ENCODE assay signal across 8 mouse cellular contexts in genomic region chr8:70905831-70906736, GRCm38 (mm10). TPM values are rescaled to one million over a fixed set of nuclear protein-coding genes. Genes with fewer than 3 reads are reported as not detected.
DNase-seq lines count a peak whose midpoint lies in the region; ATAC-seq and TF ChIP-seq lines count a peak whose summit lies in the region.

Gene Map1s (plus strand): TSS chr8:70905932.

- no peaks in the 10 kb centered on the region for H3K36me3 ChIP-seq in hindbrain, embryonic 16.5 days (ENCODE audit: control insufficient read depth, insufficient read depth, low read length)

- peaks cover 2% of the 10 kb centered on the region; the same call in 1 of the 2 replicates for H3K27me3 ChIP-seq in hindbrain, embryonic 16.5 days (replicated peaks; ENCODE audit: control insufficient read depth, insufficient read depth, low read length)

- WGBS in hindbrain, embryonic 16.5 days, result 0% methylated on average over 70 of the region's 86 CpGs

- TF ChIP-seq CTCF in gastrocnemius, adult 2 months (IDR thresholded peaks at IDR 0.05), result no peak

- DNase-seq in ZHBTc4 (ENCODE audit: low read depth, low spot score), result peak; percentile 93
- peak; percentile 78 to 92 for DNase-seq in cerebellum, postnatal 4 days (ENCODE audit: low spot score in 2 of 2)
- peak; percentile 77 for DNase-seq in gastrocnemius, adult 2 months
- DNase-seq in left cerebral cortex, adult 8-10 months (ENCODE audit: low spot score in 2 of 2), result peak; percentile 70 to 80
- DNase-seq in right cerebral cortex, adult 18-20 months, result peak; percentile 86
- peak; percentile 78 for DNase-seq in urinary bladder, postnatal 25 days (ENCODE audit: low spot score)

- H3K4me1 ChIP-seq in hindbrain, embryonic 16.5 days (ENCODE audit: control insufficient read depth, insufficient read depth, low read depth, low read length), result peaks cover 9% of the 10 kb centered on the region

- H3K27ac ChIP-seq in gastrocnemius, adult 2 months, result peak within 1 kb of the TSS; percentile 88
- peak within 1 kb of the TSS; percentile 96 for H3K27ac ChIP-seq in hindbrain, embryonic 16.5 days (ENCODE audit: low read depth, low read length)

- H3K9me3 ChIP-seq in hindbrain, embryonic 16.5 days (ENCODE audit: control insufficient read depth, low read length), result no peaks in the 10 kb centered on the region

- peak within 1 kb of the TSS; percentile 90 for H3K4me2 ChIP-seq in hindbrain, embryonic 16.5 days (ENCODE audit: low read length)

- intact Hi-C loops in gastrocnemius, adult 2 months (cut with DNase I), result no loop called here

- H3K4me3 ChIP-seq in gastrocnemius, adult 2 months, result peak within 1 kb of the TSS; percentile 96
- H3K4me3 ChIP-seq in hindbrain, embryonic 16.5 days (ENCODE audit: low read length), result peak within 1 kb of the TSS; percentile 85

- ATAC-seq in hindbrain, embryonic 16.5 days, result peak; percentile 96
- peak; percentile 74 for ATAC-seq in megakaryocyte, adult 5-6 weeks (ENCODE audit: poor library complexity, severe bottlenecking)

- H3K9ac ChIP-seq in hindbrain, embryonic 16.5 days (ENCODE audit: low read depth, low read length), result peak within 1 kb of the TSS; percentile 98

RNA-seq across cellular contexts. Expression of gene Map1s, which starts in this region (rescaled TPM):
- total RNA-seq in gastrocnemius, adult 2 months (2021), result 10 to 100 TPM; 10.6 to 11.2 TPM
- 57.8 and 71.4 TPM in 2 replicates for polyA plus RNA-seq in hindbrain, embryonic 16.5 days (2015; fragmentation: Nextera tagmentation; extraction: Ambion mirVana)
- 100 to 1,000 TPM in 1 of 4 experiments, 10 to 100 TPM in 3; 89.4 to 101 (median 91.1) TPM for total RNA-seq in left cerebral cortex, adult 8-10 months (2022)
- total RNA-seq in megakaryocyte, adult 5-6 weeks (2015), result 15.0 and 17.1 TPM in 2 replicates
- 11.3 and 11.8 TPM in 2 replicates for total RNA-seq in megakaryocyte, adult 5-6 weeks (2017)

Comparison
In these comparisons a context has a peak if more than half of its experiments do, and no peak if none do; other contexts are left out.
1. Peak in every context shown above with its lines: DNase-seq, ATAC-seq, H3K4me3 ChIP-seq and H3K27ac ChIP-seq.
2. RNA of gene Map1s (total RNA-seq): 89.4 to 101 TPM in left cerebral cortex, adult 8-10 months; 11.3 to 17.1 TPM in megakaryocyte, adult 5-6 weeks and 10.6 to 11.2 TPM in gastrocnemius, adult 2 months; every median in the first group is over 4 times any median in the second.